Mouse (Mus musculus) heart, adult 2 months (tissue): ENCODE measurements around the gene Ash1l. TPM values are rescaled to one million over a fixed set of nuclear protein-coding genes. Genes with fewer than 3 reads are reported as not detected.

ENCODE experiments used
- DNase-seq, 2 experiments: peaks; one replicate each; pipeline ENCODE4 v3.0.0; 2021
- H3K27ac ChIP-seq: fragments of 200-600 bp; 2 replicates; pipeline ENCODE4 v1.8.1; 2022
- H3K27me3 ChIP-seq: fragments of 200-500 bp; 2 replicates; pipeline ENCODE4 v1.6.1; 2012; ENCODE audit warnings: mild to moderate bottlenecking, low read length, inconsistent platforms, mixed read lengths; ENCODE audit not compliant: control insufficient read depth, insufficient read depth
- H3K36me3 ChIP-seq: fragments of 200-500 bp; 2 replicates; pipeline ENCODE4 v1.6.1; 2012; ENCODE audit warnings: low read length, inconsistent platforms; ENCODE audit not compliant: control insufficient read depth, insufficient read depth
- H3K4me1 ChIP-seq: fragments of 200-500 bp; 2 replicates; pipeline ENCODE4 v1.6.1; 2011; ENCODE audit warnings: low read length; ENCODE audit not compliant: control insufficient read depth, insufficient read depth
- H3K4me3 ChIP-seq: fragments of 200-600 bp; 2 replicates; pipeline ENCODE4 v1.8.1; 2022
- H3K79me2 ChIP-seq: fragments of 200-500 bp; replicated peaks from 2 replicates; pipeline ENCODE4 v1.6.1; 2012; ENCODE audit warnings: mild to moderate bottlenecking, inconsistent platforms, low read length, moderate library complexity, mixed read lengths; ENCODE audit not compliant: control insufficient read depth, insufficient read depth
- H3K9ac ChIP-seq: fragments of 200-500 bp; 2 replicates; pipeline ENCODE4 v1.6.1; 2012; ENCODE audit warnings: low read depth, mild to moderate bottlenecking, control low read depth, inconsistent platforms, low read length, mixed read lengths
- CTCF ChIP-seq: fragments of 200-600 bp; IDR thresholded peaks from 2 replicates; pipeline ENCODE4 v1.8.1; 2022; ENCODE audit warnings: antibody characterized with exemption, mild to moderate bottlenecking, moderate library complexity
- EP300 ChIP-seq: fragments of 200-500 bp; IDR thresholded peaks from 2 replicates; pipeline ENCODE4 v1.6.1; 2011; ENCODE audit warnings: low read depth, low read length, control low read depth; ENCODE audit not compliant: insufficient read depth
- POLR2A ChIP-seq: fragments of 200-500 bp; IDR thresholded peaks from 2 replicates; pipeline ENCODE4 v1.6.1; 2011; ENCODE audit warnings: mild to moderate bottlenecking, low read depth, low read length, control low read depth; ENCODE audit not compliant: insufficient read depth
- WGBS: fragments of 180-500 bp; shearing (Covaris S2); methylation state at CpG from one replicate; pipeline ENCODE4 v1.1.7; 2018; 5-methylcytosine and 5-hydroxymethylcytosine counted together
- intact Hi-C: fragments of 180-260 bp; cut with DNase I; formaldehyde crosslinking; loops from one replicate; pipeline ENCODE4 v1.15.1; 2025
- polyA plus RNA-seq: library from polyadenylated mRNA; depleted of rRNA; stranded (reverse); fragments of >200 nt; gene quantifications from 2 replicates; pipeline ENCODE4 v1.2.3, GENCODE M21; 2012
- total RNA-seq, 2 experiments: library from RNA; stranded (reverse); gene quantifications; 2 replicates each; pipeline ENCODE4 v1.2.3; 2021

The Ash1l gene
- total and polyA plus RNA-seq, 3 experiments, result 6.9 to 41.1 (median 36.4) TPM

- no peak overlapping the region for H3K9ac ChIP-seq
- no peaks in the 10 kb centered on the region for H3K36me3 ChIP-seq
- 28% methylated on average over 20 of the region's 20 CpGs for WGBS
- H3K27ac ChIP-seq, result no peak overlapping the region
- no peaks in the 10 kb centered on the region for H3K79me2 ChIP-seq
- H3K4me1 ChIP-seq, result peaks cover 3% of the 10 kb centered on the region
- H3K27me3 ChIP-seq, result no peaks in the 10 kb centered on the region
- intact Hi-C loops, result loop anchor here (2.0 kb wide), 1 partner anchor 123 kb away; the partner anchor contains the start of gene Thbs3
- TF ChIP-seq POLR2A (no peak), EP300 (no peak), CTCF (no peak)
- H3K4me3 ChIP-seq, result no peak overlapping the region; the same call in 1 of the 2 replicates
- DNase-seq, result no peak
These were observed 141.5 kb downstream of the Ash1l start for GRCm38 (mm10) chr3:89091811-89092508.

DNA sequence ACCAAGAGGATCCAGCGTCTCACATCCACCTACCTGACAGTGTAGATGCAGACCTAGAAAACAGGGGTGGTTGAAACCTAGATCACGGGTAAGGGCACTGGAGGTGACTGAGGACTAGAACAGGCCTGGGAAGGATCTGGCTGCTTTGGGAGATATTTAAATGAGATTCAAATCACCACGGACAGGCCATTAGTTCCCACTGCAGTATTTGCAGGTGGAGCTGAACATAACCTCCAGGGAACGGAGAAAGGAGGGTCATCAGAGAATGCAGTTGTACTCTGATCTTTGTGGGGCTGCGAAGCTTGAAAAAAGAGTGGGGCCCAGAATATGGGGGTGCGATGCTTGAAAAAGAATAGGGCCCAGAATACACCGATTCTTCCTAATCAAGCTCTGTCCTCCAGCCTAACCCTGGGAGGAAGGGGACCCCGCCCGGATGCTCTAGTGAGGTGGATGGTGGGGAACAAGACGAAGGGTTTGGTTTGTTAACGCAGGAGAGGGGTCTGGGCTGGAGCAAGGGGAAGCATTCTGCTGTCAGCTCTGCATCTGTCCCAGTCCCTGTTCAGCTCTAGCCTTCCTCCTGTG is 142.2 kb downstream of the Ash1l start:
- H3K27me3 ChIP-seq, result no peaks in the 10 kb centered on the region
- WGBS, result 36% methylated on average over 11 of the region's 11 CpGs
- intact Hi-C loops, result no loop called here
- H3K79me2 ChIP-seq, result no peaks in the 10 kb centered on the region
- no peaks in the 10 kb centered on the region for H3K36me3 ChIP-seq
- DNase-seq, result peak in 1 of 2 experiments; percentile 28
- H3K4me1 ChIP-seq, result peaks cover 3% of the 10 kb centered on the region
- peak overlapping the region; percentile 9; the same call in 1 of the 2 replicates for H3K4me3 ChIP-seq
- H3K9ac ChIP-seq, result peak overlapping the region; percentile 34; the same call in 1 of the 2 replicates
- TF ChIP-seq CTCF (no peak), EP300 (no peak), POLR2A (no peak)
- H3K27ac ChIP-seq, result no peak overlapping the region

- intact Hi-C loops, result no loop called here
- Histone ChIP-seq H3K9ac (peak within 1 kb of the TSS; percentile 34; the same call in 1 of the 2 replicates), H3K4me1 (peaks cover 3% of the 10 kb centered on the region), H3K36me3 (no peaks in the 10 kb centered on the region), H3K27me3 (no peaks in the 10 kb centered on the region), H3K79me2 (no peaks in the 10 kb centered on the region), H3K4me3 (peak within 1 kb of the TSS; percentile 9; the same call in 1 of the 2 replicates), H3K27ac (no peak within 1 kb of the TSS)
- 10% methylated on average over 18 of the region's 18 CpGs for WGBS
- TF ChIP-seq POLR2A (no peak), CTCF (no peak), EP300 (no peak)
- DNase-seq, result peak; percentile 86 to 87
These were observed 142.8 kb downstream of the Ash1l start, which contains the start of gene Rusc1 for GRCm38 (mm10) chr3:89093175-89093574. Rusc1 (minus strand) TSS chr3:89093311.

DNA sequence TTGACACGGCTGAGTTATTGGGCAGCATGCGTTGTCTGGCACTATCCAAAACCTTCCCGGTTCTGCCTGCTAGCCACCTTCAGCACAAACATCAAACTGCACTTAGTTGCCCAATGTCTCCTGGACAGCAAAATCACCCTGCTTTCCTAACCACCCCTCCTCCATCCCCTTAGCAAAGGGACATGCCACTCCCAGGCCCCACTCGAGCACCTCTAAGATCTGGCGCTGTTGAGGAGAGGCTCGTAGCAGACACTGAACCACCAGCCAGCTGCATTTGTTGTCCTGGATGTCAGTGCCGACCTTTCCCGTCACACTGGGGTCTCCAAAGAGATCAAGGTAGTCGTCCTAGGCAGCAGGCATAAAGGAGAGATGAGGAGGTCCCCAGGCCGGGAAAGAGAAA is 143.6 kb downstream of the Ash1l start:
- Histone ChIP-seq H3K27me3 (no peaks in the 10 kb centered on the region), H3K79me2 (no peaks in the 10 kb centered on the region), H3K9ac (no peak overlapping the region), H3K36me3 (no peaks in the 10 kb centered on the region), H3K27ac (no peak overlapping the region), H3K4me3 (no peak overlapping the region), H3K4me1 (no peaks in the 10 kb centered on the region; the same call in 1 of the 2 replicates)
- no peak for TF ChIP-seq CTCF
- no peak for TF ChIP-seq EP300
- no peak for TF ChIP-seq POLR2A
- 91% methylated on average over 10 of the region's 10 CpGs for WGBS
- intact Hi-C loops, result no loop called here
- no peak for DNase-seq

- Histone ChIP-seq H3K4me1 (peaks cover 1% of the 10 kb centered on the region; the same call in 1 of the 2 replicates), H3K27me3 (no peaks in the 10 kb centered on the region), H3K27ac (peak within 1 kb of the TSS; percentile 34; the same call in 1 of the 2 replicates), H3K36me3 (no peaks in the 10 kb centered on the region), H3K79me2 (no peaks in the 10 kb centered on the region), H3K9ac (peak within 1 kb of the TSS; percentile 64), H3K4me3 (peak within 1 kb of the TSS; percentile 74)
- TF ChIP-seq CTCF (no peak), EP300 (no peak), POLR2A (no peak)
- intact Hi-C loops, result no loop called here
- WGBS, result 43% methylated on average over 7 of the region's 7 CpGs
- DNase-seq, result no peak
These were observed 150.4 kb downstream of the Ash1l start, which contains the start of gene Gm43738 for GRCm38 (mm10) chr3:89100811-89101210. Gm43738 (minus strand) TSS chr3:89101099.

GRCm38 (mm10) chr3:89101459-89101811 is 151.0 kb downstream of the Ash1l start:
- H3K36me3 ChIP-seq, result no peaks in the 10 kb centered on the region
- under 1% methylated on average over 19 of the region's 19 CpGs for WGBS
- TF ChIP-seq EP300 (no peak), POLR2A (no peak), CTCF (no peak)
- no peaks in the 10 kb centered on the region for H3K79me2 ChIP-seq
- H3K27me3 ChIP-seq, result no peaks in the 10 kb centered on the region
- no peak for DNase-seq
- intact Hi-C loops, result no loop called here
- peak overlapping the region; percentile 74 for H3K4me3 ChIP-seq
- peak overlapping the region; percentile 64 for H3K9ac ChIP-seq
- H3K27ac ChIP-seq, result peak overlapping the region; percentile 34; the same call in 1 of the 2 replicates
- peaks cover 1% of the 10 kb centered on the region; the same call in 1 of the 2 replicates for H3K4me1 ChIP-seq
